In the genomic region with DNA sequence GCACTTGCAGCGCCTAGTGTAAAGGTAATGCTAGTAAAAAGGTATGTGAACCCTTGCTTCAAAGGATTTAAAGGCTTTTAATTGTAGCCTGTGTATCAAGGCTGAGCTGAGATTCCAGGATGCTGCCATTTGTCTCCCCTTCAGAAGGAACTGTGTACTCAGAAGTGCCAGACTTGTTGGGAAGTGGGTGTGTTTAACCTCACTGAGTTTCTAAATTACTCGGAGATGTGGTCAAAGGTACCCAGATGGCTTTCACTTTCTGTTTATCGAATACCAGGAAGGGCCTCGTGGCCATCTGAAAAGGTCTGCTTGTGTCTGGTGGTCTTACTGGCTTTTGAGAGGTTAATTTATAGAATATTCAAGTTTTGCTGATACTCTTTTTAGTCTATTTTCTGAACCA, we compare ENCODE assay signal across 8 mouse cellular contexts. TPM values are rescaled to one million over a fixed set of nuclear protein-coding genes. Genes with fewer than 3 reads are reported as not detected.
DNase-seq lines count a peak whose midpoint lies in the region; ATAC-seq and TF ChIP-seq lines count a peak whose summit lies in the region.

No protein-coding gene starts in this region.

- no peaks in the 10 kb centered on the region for H3K27me3 ChIP-seq in kidney, embryonic 16.5 days (ENCODE audit: insufficient read depth, low read length)
- H3K27me3 ChIP-seq in midbrain, postnatal 0 days (ENCODE audit: insufficient read depth, low read length) = no peaks in the 10 kb centered on the region

- H3K4me2 ChIP-seq in kidney, embryonic 16.5 days (replicated peaks; ENCODE audit: low read depth, low read length) = peak overlapping the region; percentile 82
- peak overlapping the region; percentile 88 for H3K4me2 ChIP-seq in midbrain, postnatal 0 days (ENCODE audit: low read depth, low read length, poor library complexity, severe bottlenecking)

- H3K27ac ChIP-seq in kidney, embryonic 16.5 days (ENCODE audit: low read length) = no peak overlapping the region
- H3K27ac ChIP-seq in brown adipose tissue, adult 24 weeks (replicated peaks; ENCODE audit: low read depth, low read length) = peak overlapping the region; percentile 58
- no peak overlapping the region for H3K27ac ChIP-seq in midbrain, postnatal 0 days (ENCODE audit: low read depth, low read length)

- H3K9ac ChIP-seq in kidney, embryonic 16.5 days (replicated peaks; ENCODE audit: low read length) = peak overlapping the region; percentile 50; the same call in 1 of the 2 replicates
- 0 out of 2 replicates have a peak overlapping the region, but pooled peaks have one; percentile 20 for H3K9ac ChIP-seq in midbrain, postnatal 0 days (replicated peaks; ENCODE audit: low read length, poor library complexity, severe bottlenecking)

- no peaks in the 10 kb centered on the region for H3K9me3 ChIP-seq in kidney, embryonic 16.5 days (ENCODE audit: low read length)
- H3K9me3 ChIP-seq in midbrain, postnatal 0 days (ENCODE audit: low read length) = no peaks in the 10 kb centered on the region

- no peak for ATAC-seq in kidney, embryonic 16.5 days (ENCODE audit: low FRiP score, low TSS enrichment)
- peak; percentile 59 for ATAC-seq in inflammation-experienced regulatory T-cells, adult 6 months
- no peak for ATAC-seq in midbrain, postnatal 0 days (ENCODE audit: low FRiP score)

- no peak for TF ChIP-seq CTCF in midbrain, postnatal 0 days (IDR thresholded peaks at IDR 0.05)

- WGBS in kidney, embryonic 16.5 days = 15% methylated on average over 4 of the region's 4 CpGs
- WGBS in midbrain, postnatal 0 days = 62% methylated on average over 4 of the region's 4 CpGs

- H3K4me1 ChIP-seq in kidney, embryonic 16.5 days (ENCODE audit: insufficient read depth, low read length) = peaks cover 13% of the 10 kb centered on the region
- peaks cover 11% of the 10 kb centered on the region; the same call in 1 of the 2 replicates for H3K4me1 ChIP-seq in brown adipose tissue, adult 24 weeks (ENCODE audit: control insufficient read depth, insufficient read depth, insufficient read length, low read length)
- H3K4me1 ChIP-seq in midbrain, postnatal 0 days (ENCODE audit: insufficient read depth, low read length) = peaks cover 4% of the 10 kb centered on the region; the same call in 1 of the 2 replicates

- DNase-seq in kidney, postnatal 25 days = no peak
- no peak for DNase-seq in midbrain, postnatal 0 days (ENCODE audit: low spot score)
- no peak for DNase-seq in right cerebral cortex, postnatal 36 days (ENCODE audit: low spot score in 2 of 2)
- DNase-seq in left cerebral cortex, adult 9 months (ENCODE audit: low spot score in 2 of 2) = no peak
- no peak for DNase-seq in cerebellum, postnatal 4 days (ENCODE audit: low spot score in 2 of 2)

- H3K4me3 ChIP-seq in kidney, embryonic 16.5 days (ENCODE audit: low read length) = peak overlapping the region; percentile 61; the same call in 1 of the 2 replicates
- peak overlapping the region; percentile 96 for H3K4me3 ChIP-seq in brown adipose tissue, adult 24 weeks (ENCODE audit: insufficient read depth, low read depth, low read length)
- H3K4me3 ChIP-seq in midbrain, postnatal 0 days (ENCODE audit: low read depth, low read length) = peak overlapping the region; percentile 80

- H3K36me3 ChIP-seq in kidney, embryonic 16.5 days (ENCODE audit: insufficient read depth, low read length) = no peaks in the 10 kb centered on the region
- no peaks in the 10 kb centered on the region for H3K36me3 ChIP-seq in midbrain, postnatal 0 days (ENCODE audit: insufficient read depth, low read length)

RNA-seq across cellular contexts. Expression of a gene that starts 1.9 kb away (rescaled TPM):
- 6.4 and 6.7 TPM in 2 replicates for polyA plus RNA-seq in kidney, embryonic 16.5 days (2015; fragmentation: Nextera tagmentation; extraction: Ambion mirVana)
- 13.1 and 15.5 TPM in 2 replicates for polyA plus RNA-seq in brown adipose tissue, adult 24 weeks (2012; ENCODE audit: insufficient read depth, insufficient read length, missing spikeins)
- 10 to 100 TPM; 17.5 to 20.2 (median 18.3) TPM for polyA plus RNA-seq in inflammation-experienced regulatory T-cells, adult 6 months (2017; shearing (Covaris generic))
- 138 and 160 TPM in 2 replicates for total RNA-seq in midbrain, postnatal 0 days (2014; rRNA removed)
- 34.8 and 40.2 TPM in 2 replicates for polyA plus RNA-seq in midbrain, postnatal 0 days (2015; fragmentation: Nextera tagmentation; extraction: Ambion mirVana)

RNA-seq across cellular contexts. Expression of a gene that starts 45.4 kb away (rescaled TPM):
- polyA plus RNA-seq in kidney, embryonic 16.5 days (2015; fragmentation: Nextera tagmentation; extraction: Ambion mirVana) = 11.5 and 14.5 TPM in 2 replicates
- polyA plus RNA-seq in brown adipose tissue, adult 24 weeks (2012; ENCODE audit: insufficient read depth, insufficient read length, missing spikeins) = not detected in 2 replicates
- not detected for polyA plus RNA-seq in inflammation-experienced regulatory T-cells, adult 6 months (2017; shearing (Covaris generic))
- 0.99 TPM in 1 of 2 replicates, not detected in the other for total RNA-seq in midbrain, postnatal 0 days (2014; rRNA removed)
- 0.21 TPM in 1 of 2 replicates, not detected in the other for polyA plus RNA-seq in midbrain, postnatal 0 days (2015; fragmentation: Nextera tagmentation; extraction: Ambion mirVana)

Comparison
In these comparisons a context has a peak if more than half of its experiments do, and no peak if none do; other contexts are left out.
1. RNA of a gene that starts 45.4 kb away (polyA plus RNA-seq): 11.5 to 14.5 TPM in kidney, embryonic 16.5 days; not detected in brown adipose tissue, adult 24 weeks, not detected in inflammation-experienced regulatory T-cells, adult 6 months and 0.21 TPM in midbrain, postnatal 0 days; every median in the first group is over 10 times any median in the second.
2. Peak in every context shown above with its lines, with median percentiles within 50 percentile points of each other: H3K4me3 ChIP-seq.